Mouse (Mus musculus): ENCODE results near the gene Hspb3. TPM values are rescaled to one million over a fixed set of nuclear protein-coding genes. Genes with fewer than 3 reads are reported as not detected.

Hspb3 gene
- polyA plus RNA-seq, 1 experiment from 2014 or later: not detected

DNA sequence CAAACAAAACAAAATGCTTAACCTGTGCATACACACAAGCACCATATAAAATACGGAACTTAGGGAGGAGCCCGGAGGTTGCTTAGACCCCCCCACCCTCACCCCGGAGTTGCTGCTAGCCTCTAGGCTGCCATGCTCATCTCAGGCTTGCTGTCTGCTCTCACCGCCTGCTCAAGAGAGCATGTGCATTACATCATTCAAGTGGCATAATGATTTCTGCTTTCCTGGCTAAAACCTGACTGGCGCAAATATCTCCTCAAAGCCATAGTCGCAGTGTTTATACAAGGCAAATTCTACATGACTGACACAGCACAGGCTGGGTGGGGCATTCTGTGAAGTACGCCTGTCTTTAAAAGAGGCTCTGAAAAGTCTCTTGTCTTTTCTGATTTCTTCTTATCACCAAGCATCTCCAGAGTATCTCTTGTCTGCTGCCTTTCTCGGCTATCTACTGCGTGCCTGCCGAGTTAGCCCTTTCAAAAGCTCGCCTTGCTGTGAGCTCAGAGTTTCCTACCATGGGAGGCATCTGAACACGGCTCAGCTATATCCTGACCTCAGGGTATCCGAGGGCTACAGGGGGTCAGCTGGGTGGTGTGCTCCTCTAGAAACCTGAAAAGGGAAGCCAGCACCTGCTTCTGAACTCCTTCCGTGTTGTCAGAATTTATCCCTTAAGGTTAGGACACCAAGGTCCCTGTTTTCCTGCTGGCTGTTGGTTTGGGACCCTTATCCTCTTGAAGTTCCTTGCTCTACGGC lies 28.6 kb downstream of the Hspb3 start:
- Histone ChIP-seq H3K4me1 (no peaks in the 10 kb centered on the region), H3K27ac (replicated peaks) (no peak overlapping the region), H3K36me3 (no peaks in the 10 kb centered on the region), H3K27me3 (0 out of 2 replicates have a peak, but pooled peaks cover 4% of the 10 kb centered on the region), H3K4me3 (no peak overlapping the region), H3K4me2 (replicated peaks) (no peak overlapping the region), H3K9me3 (no peaks in the 10 kb centered on the region), H3K9ac (replicated peaks) (no peak overlapping the region)
- 85% methylated on average over 15 of the region's 15 CpGs for WGBS
- no peak for ATAC-seq (ENCODE audit: low FRiP score, low read depth)

DNA sequence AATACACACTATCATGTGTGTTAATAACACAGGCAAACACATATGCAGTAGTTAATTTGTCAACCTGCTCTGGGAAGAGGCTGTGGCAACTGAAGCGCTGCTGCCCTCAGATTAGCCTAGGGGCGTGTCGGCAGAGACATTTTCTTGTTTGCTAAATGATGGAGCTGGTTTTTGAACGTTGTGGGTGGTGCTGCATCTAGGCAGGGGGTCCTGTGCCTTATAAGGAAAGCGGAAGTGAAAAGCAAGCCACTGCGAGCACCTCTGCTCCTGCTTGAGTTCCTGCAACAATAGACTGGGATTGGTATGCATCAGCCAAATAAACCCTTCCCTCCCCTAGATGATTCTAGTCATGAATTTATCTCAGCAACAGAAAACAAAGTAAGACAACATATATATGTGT lies 31.0 kb downstream of the Hspb3 start:
- Histone ChIP-seq H3K27ac (replicated peaks) (no peak overlapping the region), H3K27me3 (no peaks in the 10 kb centered on the region), H3K4me3 (no peak overlapping the region), H3K4me1 (no peaks in the 10 kb centered on the region), H3K9me3 (no peaks in the 10 kb centered on the region), H3K36me3 (no peaks in the 10 kb centered on the region), H3K9ac (replicated peaks) (no peak overlapping the region), H3K4me2 (replicated peaks) (no peak overlapping the region)
- ATAC-seq (ENCODE audit: low FRiP score, low read depth): no peak
- 59% methylated on average over 6 of the region's 6 CpGs for WGBS

DNA sequence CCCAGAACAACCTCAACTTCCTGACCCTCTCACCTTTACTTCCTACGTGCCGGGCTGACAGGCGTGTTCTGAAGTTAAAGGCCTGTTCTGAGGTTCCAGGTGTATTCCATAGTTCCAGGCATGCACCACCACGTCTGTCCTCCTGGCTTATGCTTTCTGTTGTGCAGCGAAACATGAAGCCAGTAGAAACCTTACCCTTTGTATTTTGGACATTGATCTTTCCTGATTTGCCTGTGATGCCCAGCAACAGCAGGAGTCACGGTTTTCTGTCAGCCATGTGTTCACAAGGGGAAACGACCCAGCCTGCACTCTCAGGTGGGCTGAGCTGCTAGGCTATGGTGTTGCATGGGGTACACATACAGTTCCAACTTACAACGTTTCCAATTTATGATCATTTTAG lies 35.9 kb downstream of the Hspb3 start:
- no peaks in the 10 kb centered on the region for H3K4me1 ChIP-seq
- no peaks in the 10 kb centered on the region for H3K27me3 ChIP-seq
- no peak overlapping the region for H3K4me3 ChIP-seq
- H3K27ac ChIP-seq (replicated peaks): no peak overlapping the region
- no peak overlapping the region for H3K4me2 ChIP-seq (replicated peaks)
- 80% methylated on average over 8 of the region's 8 CpGs for WGBS
- no peak for ATAC-seq (ENCODE audit: low FRiP score, low read depth)
- H3K9ac ChIP-seq (replicated peaks): no peak overlapping the region
- H3K36me3 ChIP-seq: no peaks in the 10 kb centered on the region
- H3K9me3 ChIP-seq: no peaks in the 10 kb centered on the region

DNA sequence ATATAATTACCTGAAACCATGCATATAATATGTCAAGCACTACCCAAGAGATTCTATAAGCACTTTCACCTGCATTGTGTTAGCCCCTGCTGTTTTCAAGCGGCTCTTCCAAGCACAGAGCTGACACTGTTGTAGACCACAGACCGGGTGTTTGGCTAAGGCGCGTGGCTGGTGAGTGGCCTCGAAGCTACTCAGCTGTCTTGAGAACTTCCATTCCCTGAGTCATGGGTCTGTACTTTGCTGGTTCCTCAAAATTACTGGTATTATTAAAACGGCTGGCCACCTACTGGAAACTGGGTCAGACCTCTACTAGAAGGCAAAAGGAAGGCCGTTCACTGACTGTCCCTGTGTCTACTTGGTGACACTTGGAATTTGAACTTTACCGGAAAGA lies 40.6 kb downstream of the Hspb3 start:
- WGBS: 77% methylated on average over 8 of the region's 8 CpGs
- Histone ChIP-seq H3K4me2 (replicated peaks) (no peak overlapping the region), H3K4me3 (no peak overlapping the region), H3K27me3 (no peaks in the 10 kb centered on the region), H3K4me1 (no peaks in the 10 kb centered on the region), H3K36me3 (no peaks in the 10 kb centered on the region), H3K9ac (replicated peaks) (no peak overlapping the region), H3K9me3 (no peaks in the 10 kb centered on the region), H3K27ac (replicated peaks) (no peak overlapping the region)
- ATAC-seq (ENCODE audit: low FRiP score, low read depth): no peak

DNA sequence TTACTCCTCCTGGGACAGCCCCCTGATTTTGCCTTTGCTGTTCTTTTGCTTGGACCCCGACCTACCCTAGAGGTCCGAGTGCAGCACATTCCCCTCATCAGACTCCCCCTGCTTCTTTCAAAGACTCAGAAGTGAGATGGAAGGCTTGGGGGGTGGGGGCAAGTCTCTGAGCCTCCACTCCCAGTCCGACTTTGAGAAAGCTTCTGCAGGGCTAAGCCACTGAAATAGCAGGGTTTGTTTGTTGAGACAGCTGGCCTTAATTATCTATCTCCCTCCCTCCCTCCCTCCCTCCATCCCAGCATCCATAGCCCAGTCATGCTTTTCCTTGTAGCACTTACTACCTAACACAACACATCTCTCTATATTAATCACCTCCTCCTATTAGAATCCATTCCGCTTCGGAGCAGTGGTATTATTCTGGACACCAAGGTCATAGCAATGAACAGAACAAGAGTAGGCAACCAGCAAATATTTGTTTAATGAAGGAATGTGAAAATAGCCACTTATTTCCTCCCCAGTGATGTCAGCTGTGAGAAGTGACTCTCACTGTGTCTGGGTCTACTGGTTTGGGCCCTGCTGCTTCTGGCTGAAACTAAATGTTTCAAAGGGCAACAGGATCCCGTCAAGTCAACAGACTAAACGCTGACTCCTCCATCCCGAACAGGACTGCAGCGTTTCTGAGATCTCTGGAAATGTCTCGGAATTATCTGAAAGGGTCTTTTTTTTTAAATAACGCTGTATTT lies 41.2 kb downstream of the Hspb3 start:
- ATAC-seq (ENCODE audit: low FRiP score, low read depth): no peak
- 59% methylated on average over 11 of the region's 11 CpGs for WGBS
- no peak overlapping the region for H3K27ac ChIP-seq (replicated peaks)

DNA sequence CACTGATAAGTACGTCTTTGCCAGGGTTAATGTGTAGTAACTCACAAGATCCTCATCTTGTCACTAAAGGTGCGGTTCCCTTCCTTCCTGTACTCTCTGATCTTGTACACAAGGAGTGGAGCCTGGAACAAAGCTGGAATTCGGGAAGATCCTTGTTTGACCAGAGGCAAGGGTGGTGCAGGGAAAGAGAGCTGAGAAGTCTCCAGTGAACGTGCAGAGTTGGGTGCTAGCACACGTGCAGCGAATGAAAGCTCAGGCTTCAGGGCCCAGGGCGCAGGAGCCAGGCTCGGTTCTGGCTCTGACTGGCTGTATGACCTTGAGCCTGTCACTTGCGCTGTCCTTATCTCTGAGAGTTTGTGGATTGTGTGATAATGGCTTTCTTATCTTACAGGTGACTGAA lies 44.5 kb downstream of the Hspb3 start:
- Histone ChIP-seq H3K27me3 (0 out of 2 replicates have a peak, but pooled peaks cover 4% of the 10 kb centered on the region), H3K4me1 (peaks cover 36% of the 10 kb centered on the region), H3K27ac (replicated peaks) (no peak overlapping the region), H3K9ac (replicated peaks) (no peak overlapping the region), H3K4me2 (replicated peaks) (no peak overlapping the region), H3K9me3 (no peaks in the 10 kb centered on the region), H3K4me3 (no peak overlapping the region), H3K36me3 (no peaks in the 10 kb centered on the region)
- WGBS: 74% methylated on average over 9 of the region's 9 CpGs
- ATAC-seq (ENCODE audit: low FRiP score, low read depth): no peak

More for the DNA sequence above, 41.2 kb downstream of the Hspb3 start:
- peaks cover 4% of the 10 kb centered on the region for H3K4me1 ChIP-seq
- no peaks in the 10 kb centered on the region for H3K9me3 ChIP-seq
- no peaks in the 10 kb centered on the region for H3K36me3 ChIP-seq
- H3K4me3 ChIP-seq: no peak overlapping the region
- H3K27me3 ChIP-seq: no peaks in the 10 kb centered on the region
- no peak overlapping the region for H3K4me2 ChIP-seq (replicated peaks)
- H3K9ac ChIP-seq (replicated peaks): no peak overlapping the region

DNA sequence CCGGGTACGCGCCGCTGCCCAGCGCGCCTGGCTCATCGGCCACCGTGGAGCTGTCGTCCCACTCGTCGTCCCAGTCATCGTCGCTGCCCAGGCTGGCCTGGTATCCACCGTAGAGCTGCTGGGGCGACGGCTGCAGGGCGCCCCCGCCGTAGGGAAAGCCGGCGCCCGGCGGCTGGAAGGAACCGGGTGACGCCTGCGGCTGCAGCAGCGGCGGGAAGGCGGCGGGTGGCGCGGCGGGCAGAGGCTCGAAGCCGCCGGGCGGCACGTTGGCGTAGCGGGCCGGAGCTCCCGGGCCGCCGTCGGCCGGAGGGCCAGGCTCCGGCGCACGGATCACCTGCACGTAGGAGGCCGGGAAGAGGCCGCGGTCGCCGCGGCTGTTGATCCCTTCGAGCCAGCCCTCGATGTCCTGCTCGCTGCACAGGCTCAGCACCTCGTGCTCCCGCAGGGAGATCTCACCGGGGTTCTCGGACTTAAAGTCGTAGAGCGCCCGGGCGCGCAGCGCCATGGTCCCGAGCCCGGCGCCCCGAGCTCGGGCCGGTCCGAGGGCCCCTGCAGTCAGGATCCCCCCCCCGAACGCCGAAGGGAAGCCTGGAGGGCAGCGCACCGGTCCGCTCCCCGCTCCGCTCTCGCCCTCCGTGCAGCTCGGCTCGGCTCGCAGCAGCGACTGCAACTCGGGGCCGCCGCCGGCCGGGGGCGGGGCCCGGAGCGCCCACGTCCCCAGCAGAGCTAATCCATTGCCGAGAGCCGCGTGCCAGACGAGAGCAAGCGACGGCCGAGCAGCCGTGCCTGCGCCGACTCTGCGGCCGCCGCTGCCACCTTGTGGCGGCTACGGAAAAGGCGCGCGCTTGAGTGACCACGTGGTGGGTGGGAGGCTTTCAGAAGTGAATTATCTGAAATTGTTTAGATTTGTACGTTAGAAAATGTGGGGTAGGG lies 45.3 kb downstream of the Hspb3 start, which contains the start of gene Snx18:
Gene Snx18, minus strand, starts transcription at position 674 of the 933 bp plus-strand sequence.
- peak within 1 kb of the TSS; percentile 71 for H3K4me3 ChIP-seq
- H3K9me3 ChIP-seq: no peaks in the 10 kb centered on the region
- peak within 1 kb of the TSS; percentile 91 for H3K4me2 ChIP-seq (replicated peaks)
- no peaks in the 10 kb centered on the region for H3K36me3 ChIP-seq
- H3K4me1 ChIP-seq: peaks cover 45% of the 10 kb centered on the region
- H3K27ac ChIP-seq (replicated peaks): peak within 1 kb of the TSS; percentile 85
- whole genome bisulfite sequencing: under 1% methylated on average over 108 of the region's 119 CpGs
- 0 out of 2 replicates have a peak, but pooled peaks cover 4% of the 10 kb centered on the region for H3K27me3 ChIP-seq
- H3K9ac ChIP-seq (replicated peaks): peak within 1 kb of the TSS; percentile 88
- ATAC-seq (ENCODE audit: low FRiP score, low read depth): peak; percentile 91

DNA sequence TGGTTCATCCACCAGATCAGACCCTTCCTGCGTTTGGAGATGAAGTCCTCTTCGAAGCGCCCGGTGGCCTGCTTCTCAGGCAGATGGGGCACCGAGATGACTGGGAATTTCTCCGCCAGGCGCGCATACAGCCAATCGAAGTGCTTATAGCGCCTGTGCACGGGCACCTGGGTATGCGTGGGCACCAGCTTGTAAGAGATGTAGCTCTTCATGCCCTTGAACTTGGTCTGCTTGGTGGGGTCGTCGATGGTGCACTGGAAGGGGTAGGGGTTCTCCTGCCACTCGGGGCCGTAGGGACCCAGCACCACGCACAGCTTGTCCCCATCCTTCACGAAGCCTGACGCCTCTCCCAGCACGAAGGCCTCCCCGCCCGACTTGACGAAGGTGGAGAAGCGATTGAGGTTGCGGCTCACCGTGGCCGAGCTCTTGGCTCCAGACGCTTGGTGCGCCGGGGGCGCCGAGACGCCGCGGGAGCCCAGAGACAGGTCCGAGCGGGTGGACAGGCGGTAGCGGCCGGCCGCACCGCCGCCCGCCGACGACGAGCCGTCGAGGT lies 46.1 kb downstream of the Hspb3 start:
- peak overlapping the region; percentile 88 for H3K9ac ChIP-seq (replicated peaks)
- H3K9me3 ChIP-seq: no peaks in the 10 kb centered on the region
- peaks cover 52% of the 10 kb centered on the region for H3K4me1 ChIP-seq
- H3K27ac ChIP-seq (replicated peaks): peak overlapping the region; percentile 85
- H3K27me3 ChIP-seq: 0 out of 2 replicates have a peak, but pooled peaks cover 4% of the 10 kb centered on the region
- peak overlapping the region; percentile 71 for H3K4me3 ChIP-seq
- ATAC-seq (ENCODE audit: low FRiP score, low read depth): 0 out of 2 replicates have a peak, but pooled peaks have one; percentile 3
- 11% methylated on average over 49 of the region's 49 CpGs for WGBS
- peak overlapping the region; percentile 91 for H3K4me2 ChIP-seq (replicated peaks)
- no peaks in the 10 kb centered on the region for H3K36me3 ChIP-seq

DNA sequence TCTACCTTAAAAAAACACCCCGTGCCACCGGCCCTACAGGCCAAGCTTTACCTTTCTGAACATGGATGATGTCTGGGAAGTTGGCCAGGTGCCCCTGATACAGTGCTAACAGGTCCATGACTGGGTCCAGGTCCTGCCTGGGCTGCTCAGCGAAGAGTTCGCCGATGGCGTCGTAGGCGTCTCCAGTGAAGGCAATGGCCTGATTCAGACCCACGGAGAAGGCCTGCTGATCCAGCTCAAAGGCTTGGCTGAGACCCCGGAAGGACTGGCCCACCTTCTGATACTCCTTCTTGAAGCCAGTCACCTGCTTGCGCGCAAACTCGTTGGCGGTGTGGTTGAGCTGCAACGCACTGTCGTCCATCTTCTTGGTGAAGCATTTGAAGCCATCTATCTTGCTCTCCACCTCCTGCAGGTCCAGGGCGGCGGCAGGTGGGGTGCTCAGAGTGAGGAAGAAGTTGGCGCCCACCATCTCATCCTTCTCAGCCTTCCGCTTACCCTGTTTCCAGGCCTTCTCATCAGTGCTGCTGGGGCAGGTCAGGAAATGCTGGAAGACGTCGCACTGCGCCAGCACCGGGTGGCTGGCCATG lies 46.6 kb downstream of the Hspb3 start:
- 74% methylated on average over 24 of the region's 24 CpGs for whole genome bisulfite sequencing
- ATAC-seq (ENCODE audit: low FRiP score, low read depth): no peak

DNA sequence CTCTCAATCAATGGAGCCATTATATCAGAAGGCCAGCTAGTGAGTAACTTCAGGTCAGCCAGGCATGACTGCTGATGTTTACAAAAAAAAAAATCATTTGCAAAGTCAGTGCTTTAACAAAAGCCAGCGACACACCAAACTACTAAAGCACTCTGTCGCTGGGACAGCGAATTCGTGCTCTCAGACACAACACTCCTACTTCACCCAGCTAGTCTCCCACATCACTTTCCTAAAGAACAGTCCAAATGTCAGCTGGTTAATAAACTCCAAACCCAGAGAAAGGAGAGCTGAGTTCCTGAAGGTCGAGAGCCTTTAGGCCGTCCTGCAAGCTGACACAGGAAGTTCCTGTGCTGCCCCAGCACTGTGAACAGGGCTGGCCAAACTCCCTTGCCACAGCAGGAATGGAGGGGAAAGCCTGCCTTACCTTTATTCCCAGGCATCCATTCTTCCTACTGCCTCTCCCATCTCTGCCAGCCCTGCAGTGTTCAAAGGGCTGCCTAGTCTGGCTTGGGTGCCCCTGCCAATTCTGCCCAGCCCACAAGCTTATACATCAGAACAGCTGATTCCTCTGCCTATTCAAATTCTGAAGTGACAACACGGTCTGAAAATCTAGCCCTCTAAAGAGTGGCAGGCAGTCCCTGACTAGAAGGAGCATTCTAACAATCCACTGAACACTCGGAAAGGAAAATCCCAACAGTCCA lies 47.4 kb downstream of the Hspb3 start:
- 13% methylated on average over 8 of the region's 8 CpGs for WGBS
- Histone ChIP-seq H3K27me3 (0 out of 2 replicates have a peak, but pooled peaks cover 4% of the 10 kb centered on the region), H3K4me1 (peaks cover 64% of the 10 kb centered on the region), H3K9ac (replicated peaks) (peak overlapping the region; percentile 88), H3K27ac (replicated peaks) (no peak overlapping the region), H3K9me3 (no peaks in the 10 kb centered on the region), H3K4me3 (peak overlapping the region; percentile 71), H3K4me2 (replicated peaks) (peak overlapping the region; percentile 91), H3K36me3 (no peaks in the 10 kb centered on the region)
- ATAC-seq (ENCODE audit: low FRiP score, low read depth): no peak

More for the DNA sequence above, 46.6 kb downstream of the Hspb3 start:
- Histone ChIP-seq H3K4me2 (replicated peaks) (peak overlapping the region; percentile 91), H3K27me3 (0 out of 2 replicates have a peak, but pooled peaks cover 4% of the 10 kb centered on the region), H3K36me3 (no peaks in the 10 kb centered on the region), H3K9me3 (no peaks in the 10 kb centered on the region), H3K4me1 (peaks cover 57% of the 10 kb centered on the region), H3K27ac (replicated peaks) (no peak overlapping the region; the same call in 1 of the 2 replicates), H3K9ac (replicated peaks) (peak overlapping the region; percentile 88; the same call in 1 of the 2 replicates), H3K4me3 (peak overlapping the region; percentile 71)

Measured in midbrain, embryonic 12.5 days (tissue).